Mouse (Mus musculus) left cerebral cortex, adult 8-10 months (tissue): ENCODE data around the gene Plekhm1. TPM values are rescaled to one million over a fixed set of nuclear protein-coding genes. Genes with fewer than 3 reads are reported as not detected.
"Not testable (repeated sequence)": the region's sequence is repeated elsewhere in the genome, so short reads cannot be mapped to it uniquely, and the experiment has no call there.

Experiments used
- DNase-seq, 2 experiments: peaks; one replicate each; pipeline ENCODE4 v3.0.0; 2022; ENCODE audit warnings: low spot score in 2 of 2
- total RNA-seq, 4 experiments: library from RNA; stranded (reverse); gene quantifications; 2 replicates each; pipeline ENCODE4 v1.2.4; 2022

The Plekhm1 gene
- total RNA-seq, result 10 to 100 TPM; 17.4 to 18.2 (median 18.0) TPM

DNA sequence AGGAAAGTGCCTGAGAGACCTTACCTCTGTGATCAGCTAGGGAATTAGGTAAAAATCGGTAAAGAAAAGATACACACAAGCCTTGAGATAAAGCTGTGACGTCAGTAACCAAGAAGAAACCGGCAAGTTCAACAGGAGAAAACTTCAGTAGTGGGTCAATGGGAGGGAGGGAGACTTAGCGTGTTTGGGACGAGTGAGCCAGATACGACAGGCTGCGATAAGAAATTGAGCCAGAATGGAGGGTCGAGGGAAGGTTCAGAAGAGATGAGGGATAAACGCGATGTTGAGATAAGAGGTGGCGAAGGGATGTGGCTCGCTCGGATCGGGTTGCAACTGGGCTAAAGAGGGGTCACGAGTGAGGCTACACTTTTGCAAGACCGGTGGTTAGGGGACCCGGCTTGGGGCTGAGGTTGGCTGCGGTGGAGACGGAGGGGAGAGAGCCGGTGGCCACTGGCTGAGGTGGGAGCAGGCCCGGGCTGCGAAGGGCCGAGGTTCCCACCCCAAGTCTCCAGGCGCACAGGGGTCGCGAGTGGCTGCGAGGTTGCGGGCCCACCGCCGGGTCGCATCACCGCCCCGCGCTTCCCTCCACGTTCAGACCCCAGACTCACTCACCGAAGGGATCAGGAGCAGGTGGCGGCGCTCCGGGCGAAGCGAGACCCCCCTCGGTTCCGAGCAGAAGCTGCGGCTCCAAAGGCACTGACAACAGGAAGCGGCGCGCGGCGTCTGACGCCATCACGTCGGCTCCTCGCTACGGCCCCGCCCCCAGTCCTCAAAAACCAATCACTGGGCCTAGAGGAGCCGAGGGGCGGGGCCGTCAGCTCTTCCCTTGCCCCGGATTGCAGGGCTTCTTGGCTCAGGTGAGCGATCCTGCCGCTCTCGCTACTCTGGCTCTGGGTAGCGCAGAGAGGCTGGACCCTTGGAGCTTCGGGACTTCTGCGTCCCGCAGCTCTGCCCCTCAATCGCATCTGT is at the start of gene Plekhm1:
Gene Plekhm1, minus strand, starts transcription at position 707 of the 969 bp plus-strand sequence.
- DNase-seq, result peak; percentile 80 to 94

DNA sequence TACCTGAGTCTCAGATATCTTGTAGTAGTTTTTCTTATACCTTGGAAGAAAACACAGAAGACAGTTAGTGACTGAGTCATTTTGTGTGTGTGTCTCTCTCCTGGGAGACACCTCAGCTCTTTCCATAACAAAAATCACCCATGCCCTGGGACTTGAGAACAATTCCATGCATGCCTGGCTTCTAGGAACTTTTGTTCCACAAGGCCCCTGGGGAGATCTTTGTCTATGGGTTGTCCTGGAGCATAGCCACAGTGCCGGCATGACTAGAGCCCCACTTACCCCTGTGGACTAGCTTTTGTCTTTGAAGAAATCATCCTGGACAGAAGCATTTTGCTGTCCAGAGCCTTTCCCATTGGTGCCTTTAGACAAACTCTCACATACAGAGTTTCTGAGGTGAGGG is 38.6 kb upstream of the Plekhm1 start:
- not testable (repeated sequence) for DNase-seq

DNA sequence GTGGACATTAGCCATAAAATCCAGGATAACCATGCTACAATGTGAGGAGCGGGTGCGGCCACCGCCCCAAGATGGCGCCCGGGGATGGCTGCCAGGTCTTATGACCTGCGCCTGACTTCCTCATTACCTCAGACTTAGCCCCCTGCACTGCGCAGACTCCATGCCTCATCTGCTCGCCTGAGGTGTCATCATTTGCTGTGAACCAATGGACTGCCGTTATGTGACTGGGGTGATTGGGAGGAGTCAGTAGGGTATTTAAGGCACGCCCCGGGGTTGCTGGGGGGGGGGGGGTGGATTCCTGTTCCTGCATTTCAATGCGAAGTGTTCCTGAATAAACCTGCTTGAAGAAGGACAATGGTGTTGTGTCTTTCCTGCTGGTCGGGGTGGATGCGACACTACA is 37.2 kb upstream of the Plekhm1 start:
- DNase-seq, result not testable (repeated sequence)

DNA sequence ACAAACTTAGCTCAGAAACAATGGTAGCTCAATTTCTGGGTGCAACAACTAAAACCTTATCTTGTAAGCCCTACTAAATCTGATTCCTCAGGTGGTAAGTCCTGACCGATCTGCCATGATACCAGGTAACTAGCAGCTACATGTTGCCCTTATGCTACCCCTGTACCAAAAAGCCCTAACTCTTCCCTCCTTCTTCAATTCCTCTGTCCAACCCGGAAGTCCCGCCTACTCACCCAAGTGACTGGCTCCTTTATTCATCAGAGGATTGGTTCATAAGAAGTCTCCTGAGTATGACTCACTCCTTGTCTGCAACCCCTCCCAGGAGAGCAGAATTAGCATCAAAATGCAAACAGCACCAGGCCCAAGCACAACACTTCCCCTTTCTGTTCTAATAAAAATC is 31.2 kb upstream of the Plekhm1 start:
- DNase-seq, result no peak

DNA sequence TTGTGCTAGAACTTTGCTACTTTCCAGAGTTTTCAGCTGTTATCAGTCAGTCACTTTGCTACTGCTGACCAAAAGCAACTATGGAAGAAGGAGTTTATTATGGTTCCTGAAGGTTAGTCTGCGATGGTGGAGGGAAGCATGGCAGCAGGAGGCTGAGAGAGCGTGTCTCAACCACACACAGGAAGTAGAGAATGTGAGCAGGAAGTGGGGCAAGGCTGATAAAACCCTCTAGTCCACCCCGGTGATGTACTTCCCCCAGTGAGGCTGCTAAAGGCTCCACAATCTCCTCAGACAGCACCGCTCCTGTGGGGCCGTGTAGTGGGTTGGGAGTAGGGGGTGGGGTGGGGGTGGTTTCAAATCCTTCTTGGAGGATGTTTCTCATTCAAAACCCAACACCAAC is 23.8 kb upstream of the Plekhm1 start:
- DNase-seq, result no peak

DNA sequence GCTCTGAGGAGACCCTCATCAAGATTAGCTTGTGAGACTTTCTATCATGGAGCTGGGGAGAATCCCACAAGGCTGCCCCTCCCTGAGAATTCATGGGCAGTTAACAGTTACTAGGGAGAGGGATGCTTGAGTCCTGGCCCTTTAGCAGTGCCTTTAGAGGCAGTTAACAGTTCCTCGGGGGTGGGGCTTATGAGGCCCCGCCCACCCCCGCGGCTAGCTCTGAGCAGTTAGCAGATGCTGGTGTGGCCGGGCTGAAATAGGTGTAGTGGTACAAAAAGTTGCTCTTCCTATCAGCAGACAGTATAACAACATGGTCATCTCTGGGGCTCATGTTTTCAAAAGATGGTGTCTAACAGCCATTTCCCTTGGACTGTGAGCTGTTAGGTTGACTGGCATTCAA is 12.5 kb upstream of the Plekhm1 start:
- no peak for DNase-seq

DNA sequence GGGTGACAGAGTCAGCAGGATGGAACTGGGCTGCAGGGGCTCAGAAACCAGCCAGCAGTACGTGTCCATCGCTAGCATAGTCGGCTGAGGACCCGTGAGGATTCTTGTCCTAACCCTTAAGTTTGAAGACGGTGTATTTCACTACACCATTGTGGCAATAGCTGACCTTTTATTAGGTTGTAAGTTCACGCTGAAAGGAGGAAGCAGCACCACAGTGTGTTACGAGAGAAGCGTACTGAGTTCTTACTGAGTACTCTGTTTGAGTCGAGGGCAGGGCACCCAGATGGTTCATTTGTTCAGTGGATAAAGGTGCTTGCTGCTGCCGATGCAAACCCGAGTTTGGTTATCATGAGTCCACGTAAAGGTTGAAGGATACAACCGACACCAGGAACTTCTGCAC is 7.2 kb upstream of the Plekhm1 start:
- DNase-seq, result no peak

DNA sequence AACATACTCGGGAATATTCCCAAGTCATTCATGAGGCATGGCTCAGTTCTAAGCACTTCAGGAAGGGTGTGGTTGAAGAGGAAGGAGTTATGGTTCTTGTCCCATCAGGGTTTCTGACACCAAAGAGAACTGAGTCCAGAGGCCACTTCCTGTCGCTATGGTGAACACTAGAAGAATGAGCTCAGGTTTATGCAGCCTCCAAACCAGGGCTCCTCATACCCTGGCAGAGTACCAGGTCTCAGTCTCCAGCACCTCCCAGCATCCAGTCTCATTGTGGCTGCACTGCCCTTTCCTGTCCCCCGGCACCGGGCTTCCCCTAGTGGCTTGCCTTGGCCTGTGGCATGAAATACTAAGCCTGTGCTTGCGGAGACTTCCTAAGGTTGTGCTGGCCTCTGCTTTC is 6.7 kb upstream of the Plekhm1 start:
- DNase-seq, result no peak

DNA sequence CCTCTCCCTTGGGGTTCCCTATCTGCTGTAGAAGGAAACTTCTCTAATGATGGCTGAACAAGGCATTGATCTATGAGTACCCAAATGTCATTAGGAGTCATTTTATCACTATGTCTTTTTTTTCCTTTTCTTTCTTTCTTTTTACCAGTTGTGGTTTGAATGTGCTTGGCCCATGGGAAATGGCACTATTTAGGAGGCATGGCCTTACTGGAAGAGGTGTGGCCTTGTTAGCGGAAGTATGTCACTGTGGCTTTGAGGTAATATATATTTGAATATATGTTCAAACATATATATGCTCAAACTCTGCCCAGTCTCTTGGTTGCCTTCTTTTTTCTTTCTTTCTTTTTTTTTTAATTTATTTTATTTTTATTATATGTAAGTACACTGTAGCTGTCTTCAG is 1.0 kb upstream of the Plekhm1 start:
- DNase-seq, result no peak

DNA sequence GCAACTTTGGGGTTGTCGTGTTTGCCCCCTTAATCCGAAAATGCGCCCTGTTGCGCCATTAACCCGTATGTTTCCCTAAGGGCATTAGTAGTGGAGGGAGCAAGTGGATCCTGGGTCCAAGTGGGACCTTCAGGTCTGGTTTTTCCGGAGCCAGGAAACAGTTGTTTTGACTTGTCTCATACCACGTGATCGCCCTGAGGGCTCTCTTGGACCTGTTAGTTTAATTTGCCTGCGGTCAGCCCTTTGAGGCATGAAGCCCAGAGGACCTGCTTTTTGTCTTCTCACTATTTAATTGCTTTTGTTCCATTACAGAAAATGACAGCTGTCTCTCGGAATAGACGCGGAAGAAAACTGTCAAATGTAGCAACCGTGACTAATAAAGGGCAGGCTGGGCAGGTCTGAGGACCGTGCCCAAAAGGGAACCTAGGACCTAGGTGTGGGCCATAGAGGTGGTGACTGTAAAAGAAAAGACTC is 500 bp upstream of the Plekhm1 start:
- no peak for DNase-seq

DNA sequence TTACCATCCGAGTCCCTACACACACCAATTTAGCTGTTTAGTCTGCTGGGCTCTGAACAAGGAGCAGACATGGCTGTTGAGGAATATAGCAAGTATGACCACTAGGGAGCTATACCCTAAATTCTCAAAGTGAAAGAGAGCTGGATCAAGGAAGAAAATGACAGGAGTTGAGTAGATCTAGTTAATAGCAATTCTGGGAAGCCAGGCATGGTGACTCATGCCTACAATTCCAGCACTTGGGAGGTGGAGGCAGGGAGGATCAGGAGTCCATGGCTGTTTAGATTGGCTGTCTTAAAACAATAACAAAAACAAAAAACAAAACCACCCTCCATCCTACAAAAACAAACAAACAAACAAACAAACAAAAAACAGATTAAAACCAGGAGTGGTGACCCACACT is 1.2 kb downstream of the Plekhm1 start:
- no peak for DNase-seq

DNA sequence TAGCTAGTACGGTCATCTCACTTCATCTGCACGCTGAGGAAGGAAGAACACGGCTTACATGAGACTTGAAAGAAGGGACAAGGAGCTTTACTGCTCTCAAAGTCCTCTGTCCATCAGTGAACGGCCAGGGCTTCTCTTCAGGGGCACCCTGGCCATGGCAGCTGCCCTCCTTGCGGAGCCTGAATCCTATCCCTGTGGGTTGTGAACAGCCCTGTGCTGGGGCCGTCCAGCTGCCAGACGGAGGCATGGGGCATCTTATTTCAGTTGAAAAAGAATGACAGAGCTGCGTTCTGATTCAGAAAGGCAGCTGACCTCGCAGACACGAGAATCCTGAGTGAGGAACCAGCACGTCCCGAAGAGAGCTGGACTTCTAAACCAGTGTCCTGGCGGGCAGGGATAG is 3.6 kb downstream of the Plekhm1 start:
- DNase-seq, result no peak

DNA sequence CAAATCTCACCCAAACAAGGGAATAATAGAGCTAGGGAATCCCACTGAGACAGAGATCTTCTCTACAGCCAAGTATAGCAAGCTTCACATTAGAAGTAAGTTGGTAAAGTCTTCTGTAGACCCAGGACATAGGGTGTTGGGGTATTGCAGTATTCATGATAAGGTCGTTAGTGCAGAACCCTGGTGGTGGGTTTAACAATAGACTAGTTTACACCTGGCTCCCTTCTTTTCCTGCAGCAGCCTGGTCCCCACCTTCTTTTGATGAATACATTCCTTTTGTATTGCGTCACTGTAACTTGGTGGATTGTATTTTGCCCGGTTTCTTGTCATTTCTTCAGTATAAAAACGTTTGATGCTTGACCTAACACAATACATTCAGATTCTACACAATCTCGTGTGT is 5.4 kb downstream of the Plekhm1 start:
- not testable (repeated sequence) for DNase-seq

DNA sequence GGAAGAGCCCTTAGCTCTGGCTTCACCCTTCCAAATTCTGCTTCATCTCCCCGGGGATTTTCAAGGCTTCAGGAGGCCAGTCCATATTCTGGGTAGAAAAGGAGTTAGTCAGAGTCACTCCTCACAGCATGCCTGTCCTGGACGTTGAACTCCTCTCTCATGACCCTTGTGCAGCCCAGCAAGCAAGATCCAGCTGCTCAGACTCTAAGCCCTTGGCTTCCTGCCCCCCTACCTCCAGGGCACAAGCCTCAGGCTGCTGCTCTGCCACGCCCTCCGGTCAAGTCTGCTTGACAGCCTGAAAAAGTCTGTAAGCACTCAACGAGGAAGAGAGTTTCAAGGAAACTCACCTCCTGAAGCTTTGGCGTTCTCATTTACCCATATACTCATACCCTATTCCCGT is 5.9 kb downstream of the Plekhm1 start:
- no peak for DNase-seq

DNA sequence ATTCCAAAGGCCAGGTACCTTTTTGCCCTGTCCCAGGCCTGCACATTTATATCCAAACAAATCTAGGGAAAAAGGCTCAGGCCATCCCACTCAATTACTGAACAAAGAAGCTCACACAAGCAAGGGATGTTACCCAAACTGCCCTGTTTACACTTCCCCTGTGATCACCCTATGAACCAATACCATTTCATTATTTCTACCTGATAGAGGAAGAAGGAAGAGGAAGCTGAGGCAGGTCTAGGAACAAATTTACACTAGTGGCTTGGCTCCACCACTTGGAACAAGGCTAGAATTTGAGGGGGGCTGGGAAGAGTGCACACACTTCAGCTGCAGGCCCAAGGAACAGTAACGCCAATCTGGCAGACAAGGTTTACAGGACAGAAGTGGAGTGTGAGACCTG is 6.7 kb downstream of the Plekhm1 start:
- DNase-seq, result no peak

DNA sequence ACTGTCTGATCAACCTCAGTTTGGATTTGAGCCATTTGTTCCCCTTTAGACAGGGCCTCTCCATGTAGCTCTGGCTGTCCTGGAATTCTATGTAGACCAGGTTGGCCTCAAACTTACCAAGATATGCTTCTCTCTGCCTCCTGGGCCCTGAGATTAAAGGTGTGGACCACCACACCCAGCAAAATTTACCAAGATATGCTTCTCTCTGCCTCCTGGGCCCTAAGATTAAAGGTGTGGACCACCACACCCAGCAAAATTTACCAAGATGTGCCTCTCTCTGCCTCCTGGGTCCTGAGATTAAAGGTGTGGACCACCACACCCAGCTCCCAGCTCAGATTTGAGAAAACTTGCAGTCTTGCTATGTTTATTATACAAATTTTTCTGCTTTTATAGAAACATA is 7.9 kb downstream of the Plekhm1 start:
- DNase-seq, result no peak

DNA sequence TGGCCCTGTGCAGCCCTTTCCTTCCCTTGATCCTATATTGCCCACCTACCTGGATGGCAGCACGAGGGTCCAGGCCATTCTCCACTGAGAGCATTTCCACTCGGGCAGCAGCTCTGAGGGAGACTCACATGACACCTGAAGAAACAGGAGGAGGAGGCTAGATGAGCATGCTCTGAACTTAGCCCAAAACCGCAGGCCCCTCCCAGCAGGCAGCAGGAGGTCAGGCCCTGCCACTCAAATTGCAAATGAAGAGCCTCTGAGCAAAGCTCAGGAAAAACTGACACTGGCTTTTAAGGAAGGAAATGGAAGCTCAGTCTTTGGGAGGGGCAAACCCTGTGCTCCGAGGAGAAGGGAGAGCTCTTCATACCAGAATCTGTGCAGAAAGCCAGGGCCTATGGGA is 8.7 kb downstream of the Plekhm1 start:
- DNase-seq, result no peak

DNA sequence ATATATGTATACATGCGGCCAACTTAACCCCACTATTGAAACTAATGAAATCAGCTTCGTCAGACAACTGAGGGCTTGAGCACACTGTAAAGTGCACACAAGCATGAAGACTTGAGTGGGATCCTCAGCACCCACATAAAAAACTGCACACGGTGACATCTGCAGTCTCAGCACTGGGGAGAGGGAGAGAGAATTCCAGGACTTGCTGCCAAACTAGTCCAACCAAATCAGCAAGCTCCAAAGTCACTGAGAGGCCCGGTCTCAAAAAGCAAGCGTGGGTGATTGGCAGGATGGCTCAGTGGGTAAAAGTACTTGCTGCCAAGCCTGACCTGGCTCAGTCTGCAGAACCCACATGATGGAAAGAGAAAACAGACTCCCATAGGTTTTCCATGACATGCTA is 9.7 kb downstream of the Plekhm1 start:
- DNase-seq, result peak in 1 of 2 experiments; percentile 38

DNA sequence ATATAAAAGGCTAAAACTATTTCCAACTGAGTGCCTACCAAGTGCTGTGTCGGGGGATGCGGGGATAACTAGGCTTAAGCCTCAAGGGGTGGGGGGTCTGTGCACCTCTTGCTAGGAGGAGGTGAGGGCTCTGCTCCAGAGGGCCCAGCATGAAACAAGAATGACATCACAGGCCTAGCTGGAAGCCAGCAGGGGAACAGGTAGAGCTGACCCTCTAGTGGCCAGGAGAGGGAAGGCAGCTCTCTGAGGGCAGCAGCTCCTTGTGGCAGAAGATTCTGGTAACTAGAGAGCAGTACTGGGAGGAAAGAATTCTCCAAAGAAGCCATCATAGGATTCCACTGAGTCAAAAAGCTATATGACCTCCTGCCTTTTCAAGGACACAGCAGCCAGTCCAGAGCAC is 10.3 kb downstream of the Plekhm1 start:
- no peak for DNase-seq

DNA sequence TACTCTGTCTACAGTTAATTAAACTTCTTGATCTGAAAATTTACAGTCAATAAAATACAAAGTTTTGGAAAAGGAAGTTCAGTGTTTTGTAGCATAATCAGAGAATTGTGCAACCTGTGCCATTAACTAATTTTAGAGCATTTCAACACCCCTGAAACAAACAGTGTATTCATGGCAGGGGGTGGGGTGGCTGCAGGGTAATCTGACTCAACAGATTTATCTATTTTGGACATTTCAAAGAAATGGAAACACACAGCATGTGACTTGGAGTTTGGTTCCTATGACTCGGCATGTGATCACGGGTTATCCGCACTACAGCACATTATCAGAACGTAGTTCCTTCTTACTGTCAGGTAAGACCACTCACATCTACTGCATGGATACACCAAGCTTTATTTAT is 12.5 kb downstream of the Plekhm1 start:
- DNase-seq, result no peak

DNA sequence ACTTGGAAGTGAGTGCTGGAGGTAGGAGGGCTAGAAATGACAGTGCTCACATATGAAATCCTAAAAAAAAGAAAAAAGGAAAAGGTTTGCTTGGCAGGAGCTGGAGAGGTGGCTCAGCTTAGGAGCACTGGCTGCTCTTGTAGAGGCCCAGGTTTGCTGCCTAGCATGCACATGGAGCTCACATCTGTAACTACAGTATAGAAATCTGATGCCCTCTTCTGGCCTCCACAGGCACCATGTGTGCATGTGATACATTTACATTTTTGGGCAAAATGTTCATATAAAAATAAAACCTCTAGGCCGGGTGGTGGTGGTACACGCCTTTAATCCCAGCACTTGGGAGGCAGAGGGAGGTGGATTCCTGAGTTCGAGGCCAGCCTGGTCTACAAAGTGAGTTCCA is 13.4 kb downstream of the Plekhm1 start:
- no peak for DNase-seq

DNA sequence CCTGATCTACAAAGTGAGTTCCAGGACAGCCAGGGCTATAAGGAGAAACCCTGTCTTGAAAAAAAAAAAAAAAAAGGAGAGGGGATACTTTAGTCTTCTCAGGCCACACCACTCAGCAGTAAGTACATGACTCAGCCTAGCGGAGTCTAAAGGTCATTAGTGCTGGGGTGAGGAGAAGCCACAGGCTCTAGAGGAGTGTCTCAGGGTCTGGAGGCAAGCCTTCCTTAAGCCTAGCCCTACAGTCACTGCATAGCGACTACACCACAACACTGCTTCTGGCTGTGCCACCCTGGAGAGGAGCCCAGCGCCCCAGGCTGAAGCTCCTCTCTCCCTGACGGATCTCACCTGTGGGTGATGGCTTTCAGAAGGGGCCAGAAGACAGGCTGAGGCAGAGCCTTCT is 15.8 kb downstream of the Plekhm1 start:
- no peak for DNase-seq

DNA sequence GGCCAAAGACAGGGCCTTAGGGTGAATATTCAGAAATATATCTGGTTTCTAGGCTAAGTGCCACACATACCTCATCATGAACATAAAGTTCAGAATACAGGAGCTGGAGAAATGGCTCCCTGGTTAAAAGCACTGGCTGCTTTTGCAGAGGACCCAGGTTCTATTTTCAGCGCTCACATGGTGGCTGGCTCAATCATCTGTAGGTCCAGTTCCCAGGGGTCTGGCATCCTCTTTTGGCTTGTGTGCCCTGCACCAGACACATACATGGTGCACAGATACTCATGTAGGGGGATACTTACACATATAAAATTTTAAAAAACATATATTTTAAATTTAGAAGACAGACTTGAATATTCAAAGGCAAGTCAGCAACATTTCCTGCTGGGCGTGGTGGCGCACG is 16.3 kb downstream of the Plekhm1 start:
- DNase-seq, result no peak
